Mouse (Mus musculus) liver, embryonic 14.5 days (tissue): ENCODE data around the gene Ino80. TPM values are rescaled to one million over a fixed set of nuclear protein-coding genes. Genes with fewer than 3 reads are reported as not detected.
A peak's percentile ranks its signal among the peaks of the same experiment; 100 is the strongest.

Experiments
- ATAC-seq: fragments of 200-750 bp; cut with Nextera tagmentation; 2 replicates; pipeline ENCODE4 v1.8.0; 2017; ENCODE audit warnings: moderate number of reproducible peaks, mild to moderate bottlenecking, moderate library complexity; ENCODE audit not compliant: insufficient read depth
- DNase-seq, 3 experiments: peaks; one replicate each; pipeline ENCODE4 v3.0.0-alpha.2; 2012 to 2013; ENCODE audit warnings: low read depth in 3 of 3, low spot score in 3 of 3
- H3K27ac ChIP-seq: fragments of 300-500 bp; sonication (generic); 2 replicates; pipeline ENCODE4 v1.5.1; 2014; ENCODE audit warnings: moderate library complexity, mild to moderate bottlenecking, control low read depth, inconsistent platforms
- H3K27me3 ChIP-seq: fragments of 300-500 bp; sonication (generic); 2 replicates; pipeline ENCODE4 v1.6.1; 2014; ENCODE audit warnings: mild to moderate bottlenecking, low read length, moderate library complexity; ENCODE audit not compliant: control insufficient read depth, insufficient read depth
- H3K36me3 ChIP-seq: fragments of 300-500 bp; sonication (generic); replicated peaks from 2 replicates; pipeline ENCODE4 v1.6.1; 2014; ENCODE audit warnings: low read depth; ENCODE audit not compliant: control insufficient read depth, insufficient read depth
- H3K4me1 ChIP-seq, 2 experiments: fragments of 200-500 bp in 1 of 2; fragments of 300-500 bp in 1 of 2; sonication (generic) in 1 of 2; replicated peaks; 2 replicates each; pipeline ENCODE4 v1.6.1; 2012 to 2014; ENCODE audit warnings: antibody characterized with exemption in 1 of 2, inconsistent platforms in 1 of 2, low read length in 1 of 2; ENCODE audit not compliant: control insufficient read depth in 2 of 2, insufficient read depth in 2 of 2
- H3K4me2 ChIP-seq: fragments of 300-500 bp; sonication (generic); 2 replicates; pipeline ENCODE4 v1.6.1; 2014; ENCODE audit warnings: low read depth, mild to moderate bottlenecking, control low read depth, moderate library complexity
- H3K4me3 ChIP-seq, 2 experiments: fragments of 200-500 bp in 1 of 2; fragments of 300-500 bp in 1 of 2; sonication (generic) in 1 of 2; 2 replicates each; pipeline ENCODE4 v1.5.1; 2012 to 2014; ENCODE audit warnings: low read depth in 2 of 2, low read length in 2 of 2, mild to moderate bottlenecking in 2 of 2, control low read depth in 1 of 2, inconsistent platforms in 1 of 2, moderate library complexity in 1 of 2; ENCODE audit not compliant: insufficient read depth in 1 of 2
- H3K9ac ChIP-seq: fragments of 300-500 bp; sonication (generic); replicated peaks from 2 replicates; pipeline ENCODE4 v1.6.1; 2014; ENCODE audit warnings: mild to moderate bottlenecking, control low read depth, moderate library complexity
- H3K9me3 ChIP-seq: fragments of 300-500 bp; sonication (generic); 2 replicates; pipeline ENCODE4 v1.6.1; 2016; ENCODE audit warnings: low read length, mixed read lengths; ENCODE audit not compliant: control insufficient read depth
- CTCF ChIP-seq: IDR thresholded peaks from 2 replicates; pipeline ENCODE4 v1.5.1; 2016; ENCODE audit warnings: antibody characterized with exemption, low read depth, control low read depth
- EP300 ChIP-seq: IDR thresholded peaks from 2 replicates; pipeline ENCODE4 v1.6.1; 2016; ENCODE audit warnings: antibody characterized with exemption, low read depth
- WGBS: fragments of 180-500 bp; shearing (Covaris S2); extraction: QIAGEN DNeasy Blood & Tissue Kit; methylation state at CpG from one replicate; pipeline ENCODE4 v1.1.7; 2014; ENCODE audit not compliant: insufficient replicate concordance; 5-methylcytosine and 5-hydroxymethylcytosine counted together
- polyA plus RNA-seq, 2 experiments: library from polyadenylated mRNA; depleted of rRNA in 1 of 2; stranded (reverse) in 1 of 2; unstranded in 1 of 2; fragments of >200 nt; fragmentation: Nextera tagmentation in 1 of 2; extraction: Ambion mirVana in 1 of 2; gene quantifications; 2 replicates each; pipeline versions ENCODE4 v1.2.1 to v1.2.3; 2012 to 2014

Ino80 gene
- polyA plus RNA-seq, 2 experiments: 1.8 to 4.4 TPM

DNA sequence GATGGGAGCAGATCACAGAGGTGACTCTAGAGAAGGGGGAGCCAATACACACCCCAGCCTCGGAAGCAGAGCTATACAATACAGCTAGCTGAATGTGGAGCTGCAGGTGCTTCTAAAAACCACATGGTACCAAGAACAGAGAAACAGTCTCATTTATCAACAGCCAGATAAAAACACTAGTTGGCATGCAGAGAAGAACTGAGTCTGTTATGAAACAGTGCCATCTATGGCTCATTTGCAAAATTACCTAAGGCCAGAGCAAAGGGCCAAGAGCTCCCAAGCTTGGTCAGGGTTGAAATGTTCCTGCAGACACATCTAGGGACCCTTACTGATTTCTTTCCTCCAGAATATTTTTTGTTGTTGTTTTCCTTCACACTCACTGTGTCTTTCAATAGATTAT lies 63.7 kb downstream of the Ino80 start:
- Histone ChIP-seq H3K27ac (no peak overlapping the region), H3K4me3 (no peak overlapping the region), H3K4me1 (no peaks in the 10 kb centered on the region; a peak in 1 of 4 replicates), H3K9ac (no peak overlapping the region), H3K4me2 (no peak overlapping the region), H3K27me3 (no peaks in the 10 kb centered on the region), H3K36me3 (peaks cover 18% of the 10 kb centered on the region), H3K9me3 (no peaks in the 10 kb centered on the region)
- DNase-seq: peak in 2 of 3 experiments; percentile 4 to 13
- no peak for ATAC-seq
- WGBS: 44% methylated on average over 1 of the region's 1 CpGs
- TF ChIP-seq EP300 (no peak), CTCF (peak; percentile 49)

DNA sequence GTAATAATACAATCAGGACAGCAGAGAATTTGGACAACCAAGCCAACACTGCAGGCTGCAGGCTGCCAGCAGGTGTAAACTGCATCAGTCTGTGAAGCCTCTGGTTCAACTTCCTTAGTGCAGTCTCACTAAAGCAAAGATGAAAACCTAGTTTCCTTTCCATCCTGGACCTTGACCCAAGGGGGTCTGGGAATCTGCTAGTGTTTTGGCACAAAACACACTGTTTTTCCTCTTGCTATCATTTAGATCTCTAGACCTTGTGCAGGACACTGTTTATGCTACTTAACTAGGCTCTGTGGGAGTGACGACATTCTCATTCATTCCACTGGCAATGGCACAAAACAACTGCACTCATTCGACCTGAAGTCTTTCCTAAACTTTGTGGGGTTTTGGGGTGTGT lies 65.8 kb downstream of the Ino80 start:
- H3K9ac ChIP-seq: no peak overlapping the region
- H3K4me1 ChIP-seq: no peaks in the 10 kb centered on the region; a peak in 1 of 4 replicates
- no peaks in the 10 kb centered on the region for H3K9me3 ChIP-seq
- no peaks in the 10 kb centered on the region for H3K27me3 ChIP-seq
- 59% methylated on average over 2 of the region's 2 CpGs for WGBS
- TF ChIP-seq CTCF (no peak), EP300 (no peak)
- H3K4me2 ChIP-seq: no peak overlapping the region
- H3K27ac ChIP-seq: no peak overlapping the region
- peaks cover 17% of the 10 kb centered on the region for H3K36me3 ChIP-seq
- no peak for ATAC-seq
- DNase-seq: no peak
- no peak overlapping the region for H3K4me3 ChIP-seq

DNA sequence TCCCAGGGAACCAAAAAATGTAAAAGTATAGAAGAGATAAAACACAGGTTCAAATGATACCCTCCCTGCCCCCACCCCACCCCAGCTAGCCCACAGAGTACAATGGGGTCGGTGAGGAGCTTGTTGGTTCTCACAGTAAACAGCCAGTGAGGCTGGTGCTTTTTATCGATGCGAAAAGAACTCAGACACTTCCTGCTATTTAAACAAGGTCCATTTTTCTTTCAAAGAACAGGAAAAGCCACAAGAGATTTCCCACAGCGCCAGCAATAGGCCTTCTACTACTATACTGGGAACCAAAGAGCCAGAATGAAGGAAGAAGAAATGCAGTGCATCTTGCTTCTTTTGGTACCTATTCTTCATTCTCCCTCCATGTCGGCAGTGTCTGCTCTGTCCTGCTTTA lies 66.5 kb downstream of the Ino80 start:
- Histone ChIP-seq H3K27ac (no peak overlapping the region), H3K9ac (no peak overlapping the region), H3K27me3 (no peaks in the 10 kb centered on the region), H3K36me3 (peaks cover 20% of the 10 kb centered on the region), H3K4me1 (no peaks in the 10 kb centered on the region; a peak in 1 of 4 replicates), H3K4me2 (no peak overlapping the region), H3K9me3 (no peaks in the 10 kb centered on the region), H3K4me3 (no peak overlapping the region)
- TF ChIP-seq EP300 (no peak), CTCF (no peak)
- DNase-seq (no peak), ATAC-seq (no peak)
- WGBS: 56% methylated on average over 5 of the region's 5 CpGs

DNA sequence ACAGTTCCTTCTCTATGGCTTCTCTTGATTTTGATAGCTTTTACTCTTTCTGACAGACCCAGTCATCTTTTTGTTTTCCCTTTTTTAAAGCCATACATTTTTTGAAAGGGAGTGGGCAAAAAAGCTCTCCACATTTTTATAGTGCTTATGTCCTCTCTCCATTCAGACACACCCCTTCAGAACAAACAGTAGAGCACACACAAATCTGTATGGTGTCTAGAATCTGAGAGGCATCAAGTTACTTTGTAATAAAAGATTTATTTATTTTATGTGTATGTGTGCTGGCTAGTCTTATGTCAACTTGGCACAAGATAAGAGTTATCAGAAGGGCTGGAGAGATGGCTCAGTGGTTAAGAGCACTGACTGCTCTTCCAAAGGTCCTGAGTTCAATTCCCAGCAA lies 68.8 kb downstream of the Ino80 start:
- Histone ChIP-seq H3K36me3 (peaks cover 21% of the 10 kb centered on the region), H3K9me3 (no peaks in the 10 kb centered on the region), H3K4me1 (no peaks in the 10 kb centered on the region; a peak in 1 of 4 replicates), H3K4me3 (no peak overlapping the region), H3K4me2 (no peak overlapping the region), H3K27ac (no peak overlapping the region), H3K27me3 (no peaks in the 10 kb centered on the region), H3K9ac (no peak overlapping the region)
- TF ChIP-seq EP300 (no peak), CTCF (no peak)
- no peak for ATAC-seq
- no peak for DNase-seq

DNA sequence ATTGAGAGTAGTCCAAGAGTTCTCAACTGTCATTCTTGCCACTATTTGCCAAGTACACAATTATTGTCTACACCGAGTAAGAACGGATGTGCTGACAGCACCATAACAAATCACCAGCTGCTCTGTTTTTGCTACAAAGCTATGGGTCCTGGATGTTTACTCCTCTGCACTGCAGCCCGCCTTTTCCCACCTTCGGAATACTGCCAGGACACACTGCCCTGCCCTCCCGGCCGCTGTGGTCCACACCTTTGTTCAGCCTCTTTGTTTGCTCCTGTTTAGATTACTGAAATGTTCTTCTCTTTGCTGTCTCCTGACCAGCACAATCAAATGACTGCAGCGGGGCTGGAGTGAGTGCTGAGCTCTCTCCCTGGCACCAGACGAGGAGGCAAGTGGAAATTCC lies 69.2 kb downstream of the Ino80 start:
- Histone ChIP-seq H3K27me3 (no peaks in the 10 kb centered on the region), H3K27ac (no peak overlapping the region), H3K4me1 (no peaks in the 10 kb centered on the region; a peak in 1 of 4 replicates), H3K9me3 (no peaks in the 10 kb centered on the region), H3K4me2 (no peak overlapping the region), H3K9ac (no peak overlapping the region), H3K36me3 (peaks cover 18% of the 10 kb centered on the region), H3K4me3 (no peak overlapping the region)
- TF ChIP-seq CTCF: no peak
- no peak for TF ChIP-seq EP300
- 65% methylated on average over 8 of the region's 8 CpGs for WGBS
- ATAC-seq (no peak), DNase-seq (no peak)

DNA sequence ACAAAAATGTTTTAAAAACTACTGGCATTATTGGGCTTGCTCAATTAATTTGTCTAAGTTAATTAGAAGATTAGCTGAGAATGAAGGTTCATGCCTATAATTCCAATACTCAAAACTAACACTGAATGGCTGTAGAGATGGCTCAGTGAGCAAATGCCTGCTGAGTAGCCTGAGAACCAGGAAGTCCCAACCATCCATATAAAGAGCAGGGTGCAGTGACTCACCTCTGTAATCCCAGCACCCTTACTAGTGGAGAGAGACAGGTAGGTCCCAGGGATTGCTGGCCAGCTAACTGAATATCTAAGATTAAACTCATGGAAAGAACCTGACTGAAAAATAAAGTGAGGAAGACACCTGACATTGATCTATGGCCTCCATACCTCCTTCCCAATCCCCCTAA lies 78.2 kb downstream of the Ino80 start:
- peaks cover 12% of the 10 kb centered on the region for H3K36me3 ChIP-seq

More for the DNA sequence above, 78.2 kb downstream of the Ino80 start:
- DNase-seq (no peak), ATAC-seq (no peak)
- Histone ChIP-seq H3K9ac (no peak overlapping the region), H3K4me1 (no peaks in the 10 kb centered on the region), H3K4me2 (no peak overlapping the region), H3K27me3 (no peaks in the 10 kb centered on the region), H3K9me3 (no peaks in the 10 kb centered on the region), H3K4me3 (no peak overlapping the region), H3K27ac (no peak overlapping the region)
- TF ChIP-seq EP300: no peak
- no peak for TF ChIP-seq CTCF
